Mouse (Mus musculus): ENCODE results near the gene D630045J12Rik. TPM values are rescaled to one million over a fixed set of nuclear protein-coding genes. Genes with fewer than 3 reads are reported as not detected.

D630045J12Rik gene
- polyA plus RNA-seq, 1 experiment from 2014 or later, result 10.4 TPM

DNA sequence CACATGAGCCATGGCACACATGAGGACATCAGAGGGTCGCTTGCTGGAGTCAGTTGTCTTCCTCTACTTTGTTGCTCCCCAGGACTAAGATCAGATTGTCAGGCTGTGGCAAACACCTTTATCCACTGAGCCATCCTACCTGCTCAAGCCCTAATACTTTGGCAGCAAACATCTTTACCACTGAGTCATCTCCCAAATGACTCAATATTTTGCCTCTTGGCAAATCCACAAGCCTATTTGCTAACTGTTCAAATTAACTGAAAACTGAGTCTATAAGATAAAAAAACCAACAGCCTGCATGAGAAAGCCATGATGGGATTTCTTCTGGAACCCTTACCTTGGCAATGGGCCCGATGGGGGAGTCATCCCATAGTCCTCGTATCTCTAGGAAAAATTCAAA lies 114.7 kb downstream of the D630045J12Rik start:
- WGBS, result 85% methylated on average over 3 of the region's 3 CpGs
- H3K9me3 ChIP-seq (ENCODE audit: control insufficient read depth, low read length), result no peaks in the 10 kb centered on the region

DNA sequence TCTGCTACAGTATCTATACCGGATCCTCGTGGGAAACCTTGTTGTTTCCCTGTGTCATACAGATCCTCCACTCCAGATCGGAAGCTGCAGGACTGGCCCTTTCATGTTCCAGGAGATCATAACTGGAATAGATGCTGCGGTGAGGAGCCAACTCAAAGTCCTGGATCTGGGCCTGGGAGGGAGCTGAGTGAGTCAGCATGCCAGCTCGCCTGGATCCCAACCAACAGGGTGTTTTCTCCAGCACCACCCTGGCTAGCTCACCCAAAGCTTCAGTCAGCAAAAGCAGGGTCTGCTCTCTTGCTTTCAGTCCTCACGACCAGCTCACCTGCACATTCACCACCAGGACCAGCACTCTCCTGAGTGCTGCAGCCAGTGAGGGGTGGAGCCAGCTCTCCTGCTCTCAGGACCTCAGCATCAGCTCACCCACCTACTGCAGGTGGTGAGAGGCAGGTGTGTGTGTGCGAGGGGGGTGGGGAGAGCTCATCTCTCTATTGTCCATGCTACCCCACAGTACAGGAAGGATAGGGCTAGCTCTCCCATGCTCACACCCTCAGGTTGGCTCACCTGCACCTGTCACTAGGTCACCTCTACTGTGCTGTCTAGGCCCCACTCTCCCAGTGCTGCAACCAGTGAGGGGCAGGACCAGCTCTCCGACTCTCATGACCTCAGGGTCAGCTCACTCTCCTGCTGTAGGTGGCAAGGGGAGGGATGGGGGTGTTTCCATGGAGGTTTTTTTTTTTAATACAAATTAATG lies 118.8 kb downstream of the D630045J12Rik start:
- Histone ChIP-seq H3K9me3 (ENCODE audit: control insufficient read depth, low read length) (no peaks in the 10 kb centered on the region), H3K9ac (ENCODE audit: low read depth, low read length) (no peak overlapping the region), H3K36me3 (ENCODE audit: control insufficient read depth, insufficient read depth, low read length) (peaks cover 29% of the 10 kb centered on the region), H3K4me2 (ENCODE audit: low read length) (no peak overlapping the region), H3K4me1 (ENCODE audit: control insufficient read depth, insufficient read depth, low read depth, low read length) (no peaks in the 10 kb centered on the region), H3K27ac (ENCODE audit: low read depth, low read length) (no peak overlapping the region), H3K4me3 (ENCODE audit: low read length) (no peak overlapping the region), H3K27me3 (replicated peaks; ENCODE audit: control insufficient read depth, insufficient read depth, low read length) (no peaks in the 10 kb centered on the region)
- WGBS, result 85% methylated on average over 8 of the region's 8 CpGs
- 0 out of 2 replicates have a peak, but pooled peaks have one; percentile 44 for ATAC-seq

More for the DNA sequence above, 114.7 kb downstream of the D630045J12Rik start:
- no peaks in the 10 kb centered on the region for H3K27me3 ChIP-seq (replicated peaks; ENCODE audit: control insufficient read depth, insufficient read depth, low read length)
- H3K4me3 ChIP-seq (ENCODE audit: low read length), result no peak overlapping the region
- ATAC-seq, result no peak
- H3K27ac ChIP-seq (ENCODE audit: low read depth, low read length), result no peak overlapping the region
- H3K4me2 ChIP-seq (ENCODE audit: low read length), result no peak overlapping the region
- no peak overlapping the region for H3K9ac ChIP-seq (ENCODE audit: low read depth, low read length)
- H3K4me1 ChIP-seq (ENCODE audit: control insufficient read depth, insufficient read depth, low read depth, low read length), result no peaks in the 10 kb centered on the region
- peaks cover 25% of the 10 kb centered on the region; the same call in 1 of the 2 replicates for H3K36me3 ChIP-seq (ENCODE audit: control insufficient read depth, insufficient read depth, low read length)

DNA sequence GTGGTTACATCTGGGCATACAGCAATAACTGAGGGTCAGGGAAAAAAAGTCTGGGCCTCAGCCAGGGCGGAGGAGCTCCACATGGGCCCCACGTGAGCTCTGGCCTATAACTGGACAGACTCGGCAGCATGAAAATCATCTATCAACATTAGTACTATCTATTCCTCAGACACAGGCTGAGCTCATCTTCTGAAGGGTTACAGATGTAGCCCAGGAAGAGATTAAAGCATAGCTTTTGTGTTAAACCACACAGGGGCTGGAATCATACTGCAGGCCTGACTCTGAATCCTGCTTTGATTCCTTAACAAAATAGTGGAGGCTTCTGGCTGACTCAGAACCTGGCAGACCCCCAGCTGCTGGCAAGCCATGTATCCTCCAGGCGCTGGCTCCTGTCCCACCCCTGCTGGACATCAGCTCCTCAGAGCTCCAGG lies 122.0 kb downstream of the D630045J12Rik start:
- H3K27ac ChIP-seq (ENCODE audit: low read depth, low read length), result no peak overlapping the region
- no peaks in the 10 kb centered on the region for H3K27me3 ChIP-seq (replicated peaks; ENCODE audit: control insufficient read depth, insufficient read depth, low read length)
- WGBS, result 70% methylated on average over 4 of the region's 4 CpGs
- peak; percentile 38; the same call in 1 of the 2 replicates for ATAC-seq
- no peak overlapping the region for H3K4me3 ChIP-seq (ENCODE audit: low read length)
- no peaks in the 10 kb centered on the region for H3K9me3 ChIP-seq (ENCODE audit: control insufficient read depth, low read length)
- no peaks in the 10 kb centered on the region for H3K4me1 ChIP-seq (ENCODE audit: control insufficient read depth, insufficient read depth, low read depth, low read length)
- no peak overlapping the region for H3K9ac ChIP-seq (ENCODE audit: low read depth, low read length)
- peaks cover 38% of the 10 kb centered on the region for H3K36me3 ChIP-seq (ENCODE audit: control insufficient read depth, insufficient read depth, low read length)
- no peak overlapping the region for H3K4me2 ChIP-seq (ENCODE audit: low read length)

DNA sequence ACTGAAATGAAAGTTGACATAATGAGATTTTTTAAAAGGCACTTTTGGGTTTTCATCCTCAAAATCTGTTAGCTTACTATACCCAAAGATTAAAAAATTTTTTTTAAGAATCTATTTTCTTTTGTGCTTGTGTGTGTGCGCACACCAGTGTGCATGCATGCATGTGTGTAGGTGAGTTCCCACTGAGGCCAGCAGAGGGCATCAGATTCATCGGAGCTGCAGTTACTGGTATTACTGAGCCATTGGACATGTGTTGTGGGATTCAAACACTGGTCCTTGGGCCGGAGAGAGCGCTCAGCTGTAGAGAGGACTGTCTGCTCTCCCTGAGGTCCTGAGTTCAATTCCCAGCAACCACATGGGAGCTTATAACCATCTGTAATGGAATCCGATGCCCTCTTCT lies 123.9 kb downstream of the D630045J12Rik start:
- Histone ChIP-seq H3K4me2 (ENCODE audit: low read length) (no peak overlapping the region), H3K36me3 (ENCODE audit: control insufficient read depth, insufficient read depth, low read length) (peaks cover 34% of the 10 kb centered on the region), H3K9me3 (ENCODE audit: control insufficient read depth, low read length) (no peaks in the 10 kb centered on the region), H3K27me3 (replicated peaks; ENCODE audit: control insufficient read depth, insufficient read depth, low read length) (no peaks in the 10 kb centered on the region), H3K4me3 (ENCODE audit: low read length) (no peak overlapping the region), H3K4me1 (ENCODE audit: control insufficient read depth, insufficient read depth, low read depth, low read length) (no peaks in the 10 kb centered on the region), H3K9ac (ENCODE audit: low read depth, low read length) (no peak overlapping the region), H3K27ac (ENCODE audit: low read depth, low read length) (no peak overlapping the region)
- 98% methylated on average over 5 of the region's 5 CpGs for WGBS
- ATAC-seq, result no peak

DNA sequence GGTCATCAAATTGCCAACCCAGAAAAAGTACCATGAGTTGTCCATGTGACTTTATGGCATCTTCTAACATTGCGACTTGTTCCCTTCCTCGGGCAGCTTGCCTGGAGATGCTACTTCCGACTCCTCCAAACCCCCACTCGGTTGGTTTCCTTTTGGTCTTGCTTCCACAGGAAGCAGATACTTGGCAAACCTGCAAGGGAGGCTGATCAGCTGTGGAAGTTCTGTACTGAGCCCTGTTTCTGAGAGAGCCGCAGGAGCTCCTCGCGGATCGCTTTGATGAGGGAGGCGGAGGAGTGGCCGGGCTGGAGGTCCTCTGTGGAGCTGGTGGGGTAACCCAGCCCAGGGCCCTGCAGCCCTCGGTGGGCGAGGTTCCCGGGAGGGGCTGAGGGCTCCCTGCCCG lies 125.7 kb downstream of the D630045J12Rik start:
- Histone ChIP-seq H3K36me3 (ENCODE audit: control insufficient read depth, insufficient read depth, low read length) (peaks cover 31% of the 10 kb centered on the region), H3K9me3 (ENCODE audit: control insufficient read depth, low read length) (no peaks in the 10 kb centered on the region), H3K4me2 (ENCODE audit: low read length) (no peak overlapping the region), H3K27ac (ENCODE audit: low read depth, low read length) (no peak overlapping the region), H3K4me3 (ENCODE audit: low read length) (no peak overlapping the region), H3K9ac (ENCODE audit: low read depth, low read length) (no peak overlapping the region), H3K4me1 (ENCODE audit: control insufficient read depth, insufficient read depth, low read depth, low read length) (no peaks in the 10 kb centered on the region), H3K27me3 (replicated peaks; ENCODE audit: control insufficient read depth, insufficient read depth, low read length) (no peaks in the 10 kb centered on the region)
- no peak for ATAC-seq
- WGBS, result 89% methylated on average over 14 of the region's 14 CpGs

DNA sequence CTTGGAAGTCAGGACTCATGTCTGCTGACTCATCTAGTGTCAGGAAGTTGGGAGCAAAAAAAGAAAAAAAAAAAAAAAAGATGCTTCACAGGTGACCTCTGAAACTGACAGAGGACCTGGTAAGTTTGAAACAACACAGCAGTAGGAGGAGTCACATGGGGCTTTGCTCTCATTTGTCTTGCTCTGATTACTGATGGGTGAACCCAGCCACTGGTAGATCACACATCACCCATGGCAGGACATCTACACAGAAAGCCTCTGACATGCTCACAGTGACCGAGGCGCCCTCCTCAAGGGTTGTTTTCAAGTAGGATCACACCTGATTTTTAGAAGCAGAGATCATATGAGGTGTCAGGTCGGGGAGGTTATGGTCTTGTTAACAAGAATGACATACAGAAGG lies 128.3 kb downstream of the D630045J12Rik start:
- Histone ChIP-seq H3K36me3 (ENCODE audit: control insufficient read depth, insufficient read depth, low read length) (peaks cover 26% of the 10 kb centered on the region), H3K4me2 (ENCODE audit: low read length) (no peak overlapping the region), H3K9ac (ENCODE audit: low read depth, low read length) (no peak overlapping the region), H3K27me3 (replicated peaks; ENCODE audit: control insufficient read depth, insufficient read depth, low read length) (no peaks in the 10 kb centered on the region), H3K4me3 (ENCODE audit: low read length) (no peak overlapping the region), H3K27ac (ENCODE audit: low read depth, low read length) (no peak overlapping the region), H3K9me3 (ENCODE audit: control insufficient read depth, low read length) (no peaks in the 10 kb centered on the region), H3K4me1 (ENCODE audit: control insufficient read depth, insufficient read depth, low read depth, low read length) (no peaks in the 10 kb centered on the region)
- no peak for ATAC-seq
- 96% methylated on average over 3 of the region's 3 CpGs for WGBS

DNA sequence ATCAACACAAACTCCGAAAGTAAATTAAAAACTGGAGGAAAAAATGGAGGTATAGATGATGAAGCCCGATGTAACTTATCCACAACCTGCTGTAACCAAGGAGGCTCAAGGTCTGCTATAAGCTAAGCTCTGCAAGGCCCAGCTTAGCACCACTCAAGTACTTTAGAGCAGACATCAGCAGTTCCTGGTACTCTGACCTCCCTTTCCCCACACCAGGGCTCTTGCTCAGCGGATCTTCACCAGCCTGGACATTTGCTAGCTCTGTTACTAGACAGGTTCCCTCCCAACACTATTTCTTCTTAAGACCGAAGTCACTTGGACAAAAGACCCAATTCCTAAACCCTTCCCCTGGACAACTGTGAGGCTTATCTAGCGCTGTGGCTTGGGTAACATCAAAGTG lies 128.9 kb downstream of the D630045J12Rik start:
- no peaks in the 10 kb centered on the region for H3K9me3 ChIP-seq (ENCODE audit: control insufficient read depth, low read length)
- ATAC-seq, result no peak
- H3K27me3 ChIP-seq (replicated peaks; ENCODE audit: control insufficient read depth, insufficient read depth, low read length), result no peaks in the 10 kb centered on the region
- 95% methylated on average over 5 of the region's 5 CpGs for WGBS
- no peak overlapping the region for H3K9ac ChIP-seq (ENCODE audit: low read depth, low read length)
- no peak overlapping the region for H3K4me3 ChIP-seq (ENCODE audit: low read length)
- H3K27ac ChIP-seq (ENCODE audit: low read depth, low read length), result no peak overlapping the region
- H3K4me1 ChIP-seq (ENCODE audit: control insufficient read depth, insufficient read depth, low read depth, low read length), result no peaks in the 10 kb centered on the region
- H3K4me2 ChIP-seq (ENCODE audit: low read length), result no peak overlapping the region
- H3K36me3 ChIP-seq (ENCODE audit: control insufficient read depth, insufficient read depth, low read length), result peaks cover 20% of the 10 kb centered on the region

DNA sequence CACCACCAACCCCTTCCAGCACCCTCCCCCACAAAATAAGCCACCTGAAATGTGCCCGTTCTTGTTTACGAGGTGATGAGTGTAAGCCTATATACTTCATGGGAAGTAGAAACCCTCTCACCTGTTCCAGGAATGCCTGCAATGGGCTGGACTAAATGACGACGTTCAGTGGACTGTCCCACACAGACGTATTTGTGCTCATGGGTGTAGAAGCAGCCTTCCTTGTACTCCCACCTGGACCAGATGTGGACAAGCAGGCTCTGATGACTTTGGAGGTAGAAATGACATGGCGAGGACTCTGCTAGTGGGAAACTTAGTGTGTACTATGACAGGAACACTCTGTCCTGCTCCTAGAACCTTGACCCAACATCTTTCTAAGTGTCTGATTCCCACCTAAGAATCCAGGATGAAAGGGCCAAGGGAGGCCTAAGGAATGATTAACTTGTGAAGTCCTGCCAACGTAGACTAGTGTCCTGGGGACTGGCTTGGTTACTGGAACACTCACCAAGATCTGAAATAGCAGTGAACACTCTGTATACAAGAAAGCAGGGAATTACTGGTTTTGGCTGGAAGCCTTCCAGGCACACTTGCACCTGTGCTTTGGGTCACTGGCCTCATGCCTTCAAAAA lies 129.5 kb downstream of the D630045J12Rik start, which contains the start of gene Atp6v0a4:
Gene Atp6v0a4 (minus strand): TSS at position 380 of the 629 bp plus-strand sequence.
- no peaks in the 10 kb centered on the region for H3K4me1 ChIP-seq (ENCODE audit: control insufficient read depth, insufficient read depth, low read depth, low read length)
- 86% methylated on average over 7 of the region's 7 CpGs for WGBS
- no peak within 1 kb of the TSS for H3K4me2 ChIP-seq (ENCODE audit: low read length)
- H3K4me3 ChIP-seq (ENCODE audit: low read length), result no peak within 1 kb of the TSS
- no peaks in the 10 kb centered on the region for H3K9me3 ChIP-seq (ENCODE audit: control insufficient read depth, low read length)
- H3K27ac ChIP-seq (ENCODE audit: low read depth, low read length), result no peak within 1 kb of the TSS
- no peak for ATAC-seq
- H3K27me3 ChIP-seq (replicated peaks; ENCODE audit: control insufficient read depth, insufficient read depth, low read length), result no peaks in the 10 kb centered on the region
- H3K36me3 ChIP-seq (ENCODE audit: control insufficient read depth, insufficient read depth, low read length), result peaks cover 19% of the 10 kb centered on the region
- H3K9ac ChIP-seq (ENCODE audit: low read depth, low read length), result no peak within 1 kb of the TSS

DNA sequence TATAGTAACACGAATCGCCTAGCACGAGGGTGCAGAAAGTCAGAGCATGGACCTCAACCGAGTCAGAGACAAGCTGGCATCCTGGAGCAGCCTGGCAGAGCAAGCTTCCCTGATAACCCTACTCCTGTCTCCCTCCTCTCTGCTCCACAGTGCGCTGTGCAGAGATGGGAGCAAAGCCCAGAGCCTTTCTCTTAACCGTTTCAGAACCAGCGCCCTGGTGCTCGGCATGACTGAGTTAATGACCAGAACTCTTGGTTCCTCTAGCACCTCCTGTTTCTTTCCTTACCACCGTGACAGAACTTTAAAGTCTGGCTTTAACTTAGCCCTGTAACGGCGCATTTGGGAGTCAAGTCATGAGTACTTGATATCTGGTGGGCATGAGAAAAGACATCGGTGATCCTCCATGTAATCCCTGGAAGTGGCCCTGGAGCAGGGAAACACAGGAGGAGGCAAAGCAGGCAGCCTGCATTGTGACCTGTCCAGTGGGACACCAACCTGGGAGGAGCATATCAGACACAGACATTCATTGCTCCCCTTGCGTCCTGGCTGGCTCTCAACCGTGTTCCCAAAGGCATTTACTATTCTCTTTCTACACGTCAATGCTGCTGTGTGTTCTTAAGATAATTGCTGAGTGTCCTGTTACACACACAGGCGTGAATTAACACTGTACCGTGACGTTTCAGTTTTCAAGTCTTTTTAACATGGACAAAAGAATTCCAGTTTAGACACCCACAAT lies 130.2 kb downstream of the D630045J12Rik start:
- H3K27me3 ChIP-seq (replicated peaks; ENCODE audit: control insufficient read depth, insufficient read depth, low read length), result no peaks in the 10 kb centered on the region
- peaks cover 17% of the 10 kb centered on the region for H3K36me3 ChIP-seq (ENCODE audit: control insufficient read depth, insufficient read depth, low read length)
- WGBS, result 78% methylated on average over 18 of the region's 18 CpGs
- H3K9ac ChIP-seq (ENCODE audit: low read depth, low read length), result no peak overlapping the region
- H3K27ac ChIP-seq (ENCODE audit: low read depth, low read length), result no peak overlapping the region
- ATAC-seq, result no peak
- no peak overlapping the region for H3K4me3 ChIP-seq (ENCODE audit: low read length)
- no peaks in the 10 kb centered on the region for H3K9me3 ChIP-seq (ENCODE audit: control insufficient read depth, low read length)
- H3K4me1 ChIP-seq (ENCODE audit: control insufficient read depth, insufficient read depth, low read depth, low read length), result no peaks in the 10 kb centered on the region
- H3K4me2 ChIP-seq (ENCODE audit: low read length), result no peak overlapping the region

Data from hindbrain, embryonic 16.5 days (tissue).